Mouse (Mus musculus): ENCODE results near the gene Vsig10l.

Vsig10l gene

DNA sequence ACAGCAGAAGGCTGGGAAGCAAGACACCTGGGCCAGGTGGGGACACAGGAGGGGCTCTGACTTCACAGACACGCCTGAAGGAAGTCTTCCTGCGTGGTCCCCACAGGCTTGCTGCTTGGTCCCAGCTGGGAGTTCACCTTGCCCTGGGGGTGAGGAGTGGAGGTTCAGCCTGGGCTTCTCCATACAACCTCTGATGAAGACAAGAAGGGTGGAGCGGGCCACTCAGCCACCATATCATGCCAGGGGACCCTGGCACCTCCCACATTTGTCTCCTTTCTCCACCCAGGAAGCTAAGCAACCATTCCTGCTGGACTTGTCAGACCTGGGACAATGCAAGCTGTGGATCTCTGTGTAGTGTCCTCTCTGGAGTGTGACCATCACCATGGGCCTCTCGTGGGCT is at the start of gene Vsig10l:
TSS of gene Vsig10l (plus strand) at position 301 of the 400 bp plus-strand sequence.
- in situ Hi-C loops (cut with MboI, MseI) = loop anchor here (10.0 kb wide), 1 partner anchor 148 kb away; the partner anchor contains the start of gene Zfp715

DNA sequence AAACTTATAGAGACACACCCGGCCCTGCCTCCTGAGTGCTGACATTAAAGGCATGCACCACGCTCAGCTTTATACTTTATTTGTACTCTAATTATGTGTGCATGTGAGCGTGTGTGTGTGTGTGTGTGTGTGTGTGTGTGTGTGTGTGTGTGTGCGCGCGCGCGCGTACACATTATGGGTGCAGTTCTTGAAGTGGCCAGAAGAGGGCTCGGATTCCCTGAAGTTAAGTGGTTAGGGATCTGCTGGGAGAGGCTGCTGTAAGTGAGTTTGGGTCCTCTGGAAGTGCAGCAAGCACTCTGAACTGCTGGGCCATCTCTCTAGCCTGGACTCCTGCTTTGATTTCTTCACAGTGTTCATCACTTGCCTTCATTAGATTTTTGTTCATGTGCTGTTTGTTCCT is 45.7 kb upstream of the Vsig10l start:
- in situ Hi-C loops (cut with MboI, MseI) = no loop called here

GRCm38 (mm10) chr7:43422995-43423617 is 39.8 kb upstream of the Vsig10l start:
- in situ Hi-C loops (cut with MboI, MseI) = no loop called here

GRCm38 (mm10) chr7:43423991-43424625 is 38.8 kb upstream of the Vsig10l start:
- in situ Hi-C loops (cut with MboI, MseI) = no loop called here

DNA sequence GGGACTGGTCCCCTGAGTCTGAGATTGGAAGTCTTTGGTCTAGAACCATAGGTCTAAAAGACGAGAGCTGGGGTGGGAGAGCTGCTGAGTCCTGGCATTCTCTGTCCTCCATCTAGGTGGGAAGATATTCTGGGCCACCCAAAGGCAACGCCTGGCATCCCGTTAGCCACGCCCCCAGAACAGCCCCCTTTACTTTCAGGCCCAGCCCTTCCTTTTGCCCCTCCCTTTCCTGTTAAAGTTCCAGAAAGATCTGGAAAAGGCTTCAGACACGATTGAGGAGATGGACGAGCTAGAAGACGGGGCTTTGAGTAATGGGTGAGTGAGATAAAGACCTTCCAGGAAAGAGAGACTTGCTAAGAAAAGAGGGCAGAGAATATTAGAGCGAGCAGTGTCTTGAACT is 35.5 kb upstream of the Vsig10l start, which contains the start of gene Lim2:
TSS of gene Lim2 (plus strand) at position 265 of the 400 bp plus-strand sequence.
- in situ Hi-C loops (cut with MboI, MseI) = no loop called here

DNA sequence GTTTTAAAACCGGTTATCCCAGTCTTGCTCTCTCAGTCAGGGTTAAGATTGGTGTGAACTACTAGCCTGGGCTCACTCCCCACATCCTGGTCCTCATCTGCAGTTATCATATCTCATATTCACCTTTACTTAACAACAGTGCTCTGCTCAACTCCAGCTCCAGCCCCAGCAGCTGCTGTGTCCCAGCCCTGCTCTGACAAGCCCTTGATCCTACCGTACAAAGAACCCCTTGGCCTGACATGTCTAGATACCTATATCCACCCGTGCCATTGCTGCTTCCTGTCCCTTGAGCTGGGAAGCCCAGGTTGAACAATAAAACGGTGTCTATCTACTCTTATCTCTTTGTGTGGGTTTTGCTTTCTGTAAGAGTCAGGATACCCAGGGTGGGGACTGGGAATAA is 33.5 kb upstream of the Vsig10l start:
- in situ Hi-C loops (cut with MboI, MseI) = no loop called here

DNA sequence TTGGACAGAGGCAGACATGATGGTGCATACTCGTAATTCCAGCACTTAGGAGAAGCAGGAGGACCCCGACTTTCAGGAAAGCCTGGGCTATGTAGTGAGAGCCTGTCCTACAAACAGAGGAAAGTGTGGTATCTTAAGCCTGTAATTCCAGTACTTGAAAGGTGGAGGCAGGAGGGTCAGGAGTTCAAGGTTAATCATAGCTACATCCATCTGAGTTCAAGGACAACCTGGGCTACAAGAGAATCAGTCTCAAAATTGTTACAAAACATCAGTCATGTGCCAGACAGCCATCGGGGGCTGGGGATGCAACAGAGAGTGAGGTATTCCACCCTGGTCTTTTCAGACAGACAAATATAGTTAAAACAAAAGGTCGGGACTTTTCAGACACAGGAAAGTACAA is 30.1 kb upstream of the Vsig10l start:
- in situ Hi-C loops (cut with MboI, MseI) = no loop called here

GRCm38 (mm10) chr7:43434676-43435075 is 28.3 kb upstream of the Vsig10l start:
- in situ Hi-C loops (cut with MboI, MseI) = no loop called here

GRCm38 (mm10) chr7:43436341-43437255 is 26.4 kb upstream of the Vsig10l start, which contains the start of gene Nkg7:
Nkg7 (plus strand) TSS chr7:43437073.
- in situ Hi-C loops (cut with MboI, MseI) = no loop called here

- in situ Hi-C loops (cut with MboI, MseI) = no loop called here
These were observed 24.3 kb upstream of the Vsig10l start for GRCm38 (mm10) chr7:43438611-43439010.

DNA sequence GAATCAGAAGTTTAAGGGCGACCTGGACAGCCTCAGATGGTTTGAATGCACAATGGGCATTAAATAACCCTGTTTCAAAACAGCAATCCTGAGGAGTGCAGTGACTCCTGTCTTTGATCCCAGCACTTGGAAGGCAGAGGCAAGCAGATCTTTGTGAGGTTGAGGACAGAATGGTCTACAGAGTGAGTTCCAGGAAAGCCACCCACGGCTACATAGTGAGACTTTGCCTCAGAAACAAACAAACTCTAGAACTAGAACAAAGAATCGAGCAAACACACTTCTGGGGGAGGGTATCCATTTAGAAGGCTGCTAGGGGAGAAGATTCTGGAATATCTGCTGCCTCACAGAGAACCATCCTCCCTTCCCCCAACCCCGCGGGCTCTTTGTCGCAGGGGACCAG is 22.5 kb upstream of the Vsig10l start, which contains the start of gene Cldnd2:
TSS of gene Cldnd2 (plus strand) at position 301 of the 400 bp plus-strand sequence.
- in situ Hi-C loops (cut with MboI, MseI) = no loop called here

DNA sequence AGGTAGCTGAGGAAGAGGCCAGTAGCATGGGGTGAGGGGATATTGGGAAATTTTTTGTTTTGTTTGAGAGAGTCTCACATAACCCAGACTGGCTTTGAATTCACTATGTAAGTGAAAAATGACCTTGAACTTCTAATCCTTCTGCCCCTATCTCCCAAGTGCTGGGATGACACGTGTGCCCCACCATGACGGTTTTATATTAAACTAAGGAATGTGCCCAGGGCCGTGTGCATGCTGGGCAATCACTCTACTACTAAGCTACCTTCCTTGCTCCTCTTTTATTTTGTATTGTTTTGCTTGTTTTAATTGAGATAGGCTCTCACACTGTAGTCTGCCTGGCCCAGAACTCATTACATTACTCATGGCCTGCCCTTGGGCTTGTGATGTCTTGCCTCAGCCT is 21.9 kb upstream of the Vsig10l start:
- in situ Hi-C loops (cut with MboI, MseI) = no loop called here

DNA sequence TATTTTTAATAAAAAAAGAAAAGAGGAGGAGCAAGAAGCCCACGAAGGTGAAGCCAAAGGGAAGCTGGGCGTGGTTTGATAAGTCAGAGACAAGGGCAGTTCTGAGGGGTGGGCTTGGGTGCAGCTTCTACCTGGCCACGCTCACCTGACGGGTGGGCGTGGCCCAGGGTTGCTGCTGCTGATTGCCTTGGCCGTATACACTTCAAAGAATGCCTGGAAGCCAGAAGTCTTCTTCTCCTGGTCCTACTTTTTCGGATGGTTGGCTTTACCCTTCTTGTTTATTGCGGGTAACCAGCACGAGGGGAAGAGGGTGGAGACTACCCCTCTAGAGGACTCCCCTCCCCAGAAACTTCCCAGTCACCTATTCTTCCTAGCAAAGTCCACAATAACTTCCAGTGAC is 20.3 kb upstream of the Vsig10l start:
- in situ Hi-C loops (cut with MboI, MseI) = no loop called here

GRCm38 (mm10) chr7:43443126-43443916 is 19.6 kb upstream of the Vsig10l start:
- in situ Hi-C loops (cut with MboI, MseI) = no loop called here

- in situ Hi-C loops (cut with MboI, MseI) = no loop called here
These were observed 19.0 kb upstream of the Vsig10l start, which contains the start of the genes Etfb and Gm45233 for GRCm38 (mm10) chr7:43443917-43444293. Etfb (plus strand) TSS chr7:43444083. Gm45233 (plus strand) TSS chr7:43444128.

DNA sequence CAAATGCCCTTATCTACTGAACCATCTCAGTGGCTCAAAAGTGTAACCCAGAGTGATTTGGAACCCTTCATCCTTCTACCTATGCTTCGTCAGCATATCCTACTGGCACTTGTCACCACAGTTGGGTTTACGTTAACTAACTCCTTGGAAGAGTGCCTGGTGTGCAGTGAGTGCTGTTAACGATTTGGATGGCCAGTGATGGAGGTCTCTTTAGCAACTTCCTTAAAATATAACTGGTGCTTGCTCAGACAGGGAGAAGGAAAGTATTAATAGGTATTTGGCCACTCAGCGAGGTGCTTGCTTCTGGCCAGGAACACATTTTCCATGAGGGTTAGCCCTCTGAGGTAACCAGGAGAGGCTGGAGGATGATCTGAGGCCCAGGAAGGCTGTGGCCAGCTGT is 15.2 kb upstream of the Vsig10l start:
- in situ Hi-C loops (cut with MboI, MseI) = no loop called here

DNA sequence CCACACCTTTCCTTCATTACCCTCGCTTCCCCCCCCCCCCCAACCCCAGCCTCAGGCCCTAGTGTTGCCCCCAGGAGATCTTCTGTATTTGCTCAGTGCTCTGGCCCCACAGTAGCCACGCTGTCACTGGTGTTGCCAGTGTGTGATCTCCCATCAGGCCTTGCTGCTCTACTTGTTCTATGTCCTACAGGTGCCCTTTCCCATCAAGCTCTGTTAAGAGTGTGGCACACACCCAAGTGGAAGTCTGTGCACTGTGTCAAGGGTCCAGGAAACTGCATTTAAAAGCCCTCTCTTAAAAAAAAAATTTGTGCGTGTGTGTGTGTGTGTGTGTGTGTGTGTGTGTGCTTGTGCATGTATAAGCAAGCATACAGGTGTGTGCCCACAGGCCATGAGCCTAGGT is 14.7 kb upstream of the Vsig10l start:
- in situ Hi-C loops (cut with MboI, MseI) = no loop called here

DNA sequence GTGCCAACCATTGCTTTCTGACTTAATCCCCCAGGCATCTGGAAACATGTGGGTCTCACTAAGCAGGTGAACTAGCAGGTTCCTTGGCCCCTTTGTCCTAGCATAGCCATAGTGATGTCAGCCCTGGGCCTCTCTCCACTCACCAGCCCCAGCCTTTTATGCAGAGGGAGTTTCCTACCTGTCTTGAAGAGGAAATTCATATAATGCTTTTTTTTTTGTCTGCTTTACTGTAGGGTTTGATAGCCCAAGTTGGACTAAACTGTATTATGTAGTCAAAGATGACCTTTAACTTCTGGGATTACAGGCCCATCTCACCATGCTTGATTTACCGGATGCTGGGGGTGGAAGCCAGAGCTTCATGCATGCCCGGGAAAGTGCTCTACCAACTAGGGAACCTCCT is 13.1 kb upstream of the Vsig10l start:
- in situ Hi-C loops (cut with MboI, MseI) = no loop called here

DNA sequence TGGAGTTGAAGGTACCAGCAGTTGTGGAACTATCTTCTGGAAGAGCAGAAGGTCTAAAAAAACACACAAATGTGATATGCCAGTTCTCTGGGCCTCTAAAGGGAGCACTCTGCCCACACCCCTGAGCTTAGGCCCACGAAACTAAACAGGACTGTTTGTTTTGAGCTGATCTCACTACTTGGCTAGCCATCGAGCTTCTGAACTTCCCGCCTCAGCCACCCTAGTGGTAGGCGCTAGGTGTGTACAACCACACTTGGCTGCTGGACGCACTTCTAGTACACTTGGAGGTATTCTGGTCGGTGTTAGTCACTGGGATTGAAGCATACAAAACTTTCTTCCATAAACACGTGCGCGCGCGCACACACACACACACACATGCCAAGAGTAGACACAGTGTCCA is 11.2 kb upstream of the Vsig10l start:
- in situ Hi-C loops (cut with MboI, MseI) = no loop called here

GRCm38 (mm10) chr7:43452609-43453008 is 10.3 kb upstream of the Vsig10l start:
- in situ Hi-C loops (cut with MboI, MseI) = no loop called here
